Mouse (Mus musculus): ENCODE measurements at regions not wholly inside any gene's neighbourhood (a gene's known extent, or its start where the extent isn't known, plus 50 kb on each side); places are given as distances from the start of the nearest gene placed in this dataset.

DNA sequence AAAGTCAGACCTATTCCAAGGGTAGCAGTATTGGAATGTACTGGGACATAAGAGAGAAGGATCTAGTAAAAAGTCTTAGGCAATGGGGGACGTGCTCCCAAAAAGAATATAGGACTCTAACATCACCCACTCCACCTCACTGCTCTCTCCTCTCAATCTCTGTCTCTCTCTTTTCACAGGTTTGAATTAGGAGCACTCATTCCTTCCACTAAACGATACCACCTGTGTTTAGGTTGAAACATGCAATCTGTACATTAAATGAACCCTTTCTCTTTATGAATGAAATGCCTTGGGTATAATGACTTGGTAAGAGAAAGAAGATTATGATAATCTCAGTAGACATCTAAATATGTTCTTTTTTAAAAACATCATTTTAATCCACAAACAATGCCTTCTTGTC, 129.4 kb downstream of the Zpld1 start:
- ATAC-seq (ENCODE audit: low FRiP score, low TSS enrichment) (no peak), DNase-seq (ENCODE audit: low spot score) (no peak)
- 87% methylated on average over 2 of the region's 2 CpGs for WGBS
- no peak overlapping the region for H3K27ac ChIP-seq (replicated peaks)
- no peak for TF ChIP-seq CTCF (IDR thresholded peaks at IDR 0.05; ENCODE audit: low read depth)
- TF ChIP-seq EP300 (optimal IDR thresholded peaks at IDR 0.05): no peak
- H3K4me2 ChIP-seq (replicated peaks; ENCODE audit: low read depth): no peak overlapping the region
- no peaks in the 10 kb centered on the region for H3K27me3 ChIP-seq (ENCODE audit: control insufficient read depth, insufficient read depth, low read length)
- no peak overlapping the region for H3K4me3 ChIP-seq (ENCODE audit: low read depth, low read length)
- H3K9ac ChIP-seq (ENCODE audit: low read length): no peak overlapping the region
- H3K9me3 ChIP-seq (ENCODE audit: control insufficient read depth, low read length): no peaks in the 10 kb centered on the region
- H3K4me1 ChIP-seq (replicated peaks; ENCODE audit: control insufficient read depth, insufficient read depth): no peaks in the 10 kb centered on the region
- H3K36me3 ChIP-seq (ENCODE audit: control insufficient read depth, insufficient read depth, low read length): no peaks in the 10 kb centered on the region

DNA sequence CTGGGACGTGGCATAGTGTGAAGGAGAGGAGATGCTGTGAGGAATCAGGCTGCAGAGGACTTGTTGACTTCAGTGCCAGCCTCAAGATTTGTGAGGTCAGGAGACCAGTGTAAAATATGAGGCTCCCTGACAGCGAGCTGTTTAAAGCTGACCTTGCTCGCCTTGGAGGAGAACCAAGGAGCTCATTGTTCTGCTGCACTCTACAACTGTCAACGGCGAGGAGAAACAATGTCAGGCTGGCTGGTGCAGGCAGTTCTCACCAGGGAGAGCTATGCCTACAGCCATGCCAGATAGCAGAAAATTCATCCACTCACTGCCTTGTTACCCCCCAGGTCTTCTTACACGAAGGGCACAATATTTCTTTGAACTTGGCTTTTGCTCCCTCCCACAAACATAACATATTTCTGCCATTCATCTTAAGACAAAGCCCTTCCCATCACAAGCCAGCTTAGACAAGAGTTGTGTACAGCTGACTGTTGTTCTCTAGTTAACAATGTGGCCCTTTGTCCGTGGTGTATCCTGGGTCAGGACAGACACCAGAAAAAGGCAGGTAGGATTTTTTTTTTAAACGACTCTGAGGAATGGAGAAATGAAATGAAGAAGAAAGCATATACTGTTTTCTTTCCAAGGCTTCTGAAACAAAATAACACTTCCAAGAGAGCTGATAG, 131.5 kb downstream of the Zpld1 start:
- Histone ChIP-seq H3K4me3 (ENCODE audit: low read depth, low read length) (no peak overlapping the region), H3K9me3 (ENCODE audit: control insufficient read depth, low read length) (no peaks in the 10 kb centered on the region), H3K27me3 (ENCODE audit: control insufficient read depth, insufficient read depth, low read length) (no peaks in the 10 kb centered on the region), H3K4me1 (replicated peaks; ENCODE audit: control insufficient read depth, insufficient read depth) (no peaks in the 10 kb centered on the region), H3K9ac (ENCODE audit: low read length) (no peak overlapping the region), H3K36me3 (ENCODE audit: control insufficient read depth, insufficient read depth, low read length) (no peaks in the 10 kb centered on the region), H3K27ac (replicated peaks) (no peak overlapping the region), H3K4me2 (replicated peaks; ENCODE audit: low read depth) (no peak overlapping the region)
- DNase-seq (ENCODE audit: low spot score) (no peak), ATAC-seq (ENCODE audit: low FRiP score, low TSS enrichment) (no peak)
- TF ChIP-seq CTCF (IDR thresholded peaks at IDR 0.05; ENCODE audit: low read depth) (no peak), EP300 (optimal IDR thresholded peaks at IDR 0.05) (no peak)
- WGBS: 43% methylated on average over 8 of the region's 8 CpGs

DNA sequence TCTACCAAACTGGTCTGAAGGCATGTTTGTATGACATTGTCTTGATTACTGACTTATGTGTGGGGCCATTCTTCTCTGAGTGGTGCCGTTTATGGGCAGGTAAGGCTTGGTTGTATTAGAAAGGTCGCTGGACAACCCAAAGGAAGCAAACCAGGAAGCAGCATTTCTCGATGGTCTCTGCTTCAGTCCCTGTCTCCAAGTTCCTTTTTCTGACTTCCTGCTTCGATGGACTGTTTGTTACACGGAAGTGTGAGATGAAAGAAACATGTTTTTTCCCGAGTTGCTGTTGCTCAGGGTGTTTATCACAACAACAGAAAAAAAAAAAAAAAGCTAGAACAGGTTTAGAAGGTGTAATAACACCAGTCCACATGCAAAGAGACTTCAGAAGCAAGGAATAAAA, 134.9 kb downstream of the Zpld1 start:
- Histone ChIP-seq H3K9ac (ENCODE audit: low read length) (no peak overlapping the region), H3K4me3 (ENCODE audit: low read depth, low read length) (no peak overlapping the region), H3K36me3 (ENCODE audit: control insufficient read depth, insufficient read depth, low read length) (no peaks in the 10 kb centered on the region), H3K4me1 (replicated peaks; ENCODE audit: control insufficient read depth, insufficient read depth) (no peaks in the 10 kb centered on the region), H3K9me3 (ENCODE audit: control insufficient read depth, low read length) (no peaks in the 10 kb centered on the region), H3K27ac (replicated peaks) (no peak overlapping the region), H3K27me3 (ENCODE audit: control insufficient read depth, insufficient read depth, low read length) (no peaks in the 10 kb centered on the region), H3K4me2 (replicated peaks; ENCODE audit: low read depth) (no peak overlapping the region)
- DNase-seq (ENCODE audit: low spot score): no peak
- TF ChIP-seq EP300 (optimal IDR thresholded peaks at IDR 0.05) (no peak), CTCF (IDR thresholded peaks at IDR 0.05; ENCODE audit: low read depth) (no peak)
- no peak for ATAC-seq (ENCODE audit: low FRiP score, low TSS enrichment)
- 71% methylated on average over 6 of the region's 6 CpGs for WGBS

DNA sequence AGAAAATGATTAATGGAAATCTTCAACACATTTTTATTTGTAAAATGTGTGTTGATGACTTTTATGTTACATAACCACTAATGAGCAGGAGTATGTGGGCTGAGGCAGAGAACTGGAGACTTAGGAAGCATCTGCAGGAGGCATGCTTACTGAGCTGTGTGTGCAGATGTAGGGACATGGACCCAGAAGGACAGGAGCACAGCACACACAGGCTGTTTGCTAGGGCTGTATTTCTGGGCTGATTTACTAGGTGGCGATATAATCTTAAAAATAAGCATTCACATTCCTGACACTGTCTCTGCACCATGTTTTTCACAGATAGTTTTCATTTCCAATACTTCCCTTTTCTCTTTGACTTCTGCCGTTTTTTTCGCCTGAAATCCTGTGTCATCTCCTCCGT, 146.1 kb downstream of the Zpld1 start:
- 36% methylated on average over 4 of the region's 4 CpGs for WGBS
- peak; percentile 60 for TF ChIP-seq CTCF (IDR thresholded peaks at IDR 0.05; ENCODE audit: low read depth)
- no peak for TF ChIP-seq EP300 (optimal IDR thresholded peaks at IDR 0.05)
- Histone ChIP-seq H3K4me2 (replicated peaks; ENCODE audit: low read depth) (no peak overlapping the region), H3K27me3 (ENCODE audit: control insufficient read depth, insufficient read depth, low read length) (no peaks in the 10 kb centered on the region), H3K36me3 (ENCODE audit: control insufficient read depth, insufficient read depth, low read length) (no peaks in the 10 kb centered on the region), H3K4me1 (replicated peaks; ENCODE audit: control insufficient read depth, insufficient read depth) (no peaks in the 10 kb centered on the region), H3K4me3 (ENCODE audit: low read depth, low read length) (no peak overlapping the region), H3K9me3 (ENCODE audit: control insufficient read depth, low read length) (no peaks in the 10 kb centered on the region), H3K9ac (ENCODE audit: low read length) (no peak overlapping the region), H3K27ac (replicated peaks) (no peak overlapping the region)
- ATAC-seq (ENCODE audit: low FRiP score, low TSS enrichment) (no peak), DNase-seq (ENCODE audit: low spot score) (no peak)

DNA sequence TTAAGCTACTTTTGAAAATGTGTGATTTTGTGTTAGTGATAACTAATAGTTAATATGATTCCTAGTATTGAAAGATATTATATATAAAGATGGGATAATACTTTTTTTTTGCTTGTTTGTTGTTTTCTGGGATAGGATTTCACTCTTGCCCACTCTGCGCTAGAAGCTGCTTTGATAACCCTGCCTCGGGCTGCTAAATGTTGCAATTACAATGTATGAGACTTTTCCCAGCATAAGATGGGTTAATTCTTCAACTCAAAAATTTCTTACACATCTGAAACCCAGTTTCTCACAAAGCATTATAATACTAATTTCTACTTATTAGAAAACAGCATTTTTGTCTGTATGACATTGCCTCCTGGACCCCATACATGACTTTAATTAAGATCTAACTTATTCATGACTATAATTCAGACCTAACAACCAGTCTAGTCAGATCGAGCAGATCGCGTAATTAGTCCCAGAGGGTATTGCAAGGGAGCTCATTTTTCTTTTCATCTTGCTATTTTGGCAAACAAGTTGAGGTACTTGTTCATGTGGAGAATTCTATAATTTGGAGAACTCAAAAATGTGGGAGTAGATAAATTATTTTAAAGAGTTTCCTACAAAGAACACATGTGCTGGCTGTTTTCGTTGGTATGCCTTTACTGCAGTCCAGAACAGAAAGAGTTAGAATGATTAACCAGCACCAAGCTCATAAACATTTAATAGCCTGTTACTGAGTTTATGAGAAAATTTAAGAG, 155.2 kb downstream of the Zpld1 start:
- Histone ChIP-seq H3K9me3 (ENCODE audit: control insufficient read depth, low read length) (no peaks in the 10 kb centered on the region), H3K36me3 (ENCODE audit: control insufficient read depth, insufficient read depth, low read length) (no peaks in the 10 kb centered on the region), H3K4me3 (ENCODE audit: low read depth, low read length) (no peak overlapping the region), H3K27ac (replicated peaks) (no peak overlapping the region), H3K27me3 (ENCODE audit: control insufficient read depth, insufficient read depth, low read length) (no peaks in the 10 kb centered on the region), H3K4me2 (replicated peaks; ENCODE audit: low read depth) (no peak overlapping the region), H3K4me1 (replicated peaks; ENCODE audit: control insufficient read depth, insufficient read depth) (no peaks in the 10 kb centered on the region), H3K9ac (ENCODE audit: low read length) (no peak overlapping the region)
- DNase-seq (ENCODE audit: low spot score) (no peak), ATAC-seq (ENCODE audit: low FRiP score, low TSS enrichment) (no peak)
- no peak for TF ChIP-seq CTCF (IDR thresholded peaks at IDR 0.05; ENCODE audit: low read depth)
- TF ChIP-seq EP300 (optimal IDR thresholded peaks at IDR 0.05): no peak
- 86% methylated on average over 6 of the region's 6 CpGs for WGBS

DNA sequence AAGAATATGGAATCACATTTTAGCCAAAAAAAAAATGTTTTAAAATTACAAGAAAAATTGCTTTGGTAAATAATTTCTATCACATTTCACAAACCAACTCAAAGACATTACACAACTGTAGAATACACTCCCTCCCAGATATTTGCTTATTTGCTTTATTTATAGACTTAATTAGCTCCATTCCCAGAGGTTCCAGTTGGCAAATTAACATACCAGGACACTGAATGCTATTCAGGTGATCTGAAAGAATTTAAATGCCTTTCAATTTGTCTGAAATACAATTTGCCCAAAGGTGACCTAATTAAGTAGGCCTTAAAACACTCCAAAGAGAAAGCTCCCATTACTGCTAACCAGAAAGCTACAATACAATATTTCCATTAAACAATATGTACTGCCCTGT, 162.8 kb downstream of the Zpld1 start:
- Histone ChIP-seq H3K4me1 (replicated peaks; ENCODE audit: control insufficient read depth, insufficient read depth) (no peaks in the 10 kb centered on the region), H3K4me3 (ENCODE audit: low read depth, low read length) (no peak overlapping the region), H3K4me2 (replicated peaks; ENCODE audit: low read depth) (no peak overlapping the region), H3K27ac (replicated peaks) (no peak overlapping the region), H3K9me3 (ENCODE audit: control insufficient read depth, low read length) (no peaks in the 10 kb centered on the region), H3K9ac (ENCODE audit: low read length) (no peak overlapping the region), H3K36me3 (ENCODE audit: control insufficient read depth, insufficient read depth, low read length) (no peaks in the 10 kb centered on the region), H3K27me3 (ENCODE audit: control insufficient read depth, insufficient read depth, low read length) (no peaks in the 10 kb centered on the region)
- DNase-seq (ENCODE audit: low spot score) (no peak), ATAC-seq (ENCODE audit: low FRiP score, low TSS enrichment) (no peak)
- TF ChIP-seq EP300 (optimal IDR thresholded peaks at IDR 0.05) (no peak), CTCF (IDR thresholded peaks at IDR 0.05; ENCODE audit: low read depth) (no peak)
